Mouse (Mus musculus) lung, adult 2 months (tissue): Measurements from ENCODE around the gene Gm10320. TPM values are rescaled to one million over a fixed set of nuclear protein-coding genes. Genes with fewer than 3 reads are reported as not detected.

Experiments used
- DNase-seq: peaks from one replicate; pipeline ENCODE4 v3.0.0; 2022
- H3K4me1 ChIP-seq: fragments of 200-500 bp; 2 replicates; pipeline ENCODE4 v1.6.1; 2011; ENCODE audit warnings: low read length; ENCODE audit not compliant: control insufficient read depth, insufficient read depth
- H3K4me3 ChIP-seq: fragments of 200-500 bp; replicated peaks from 2 replicates; pipeline ENCODE3; 2011; ENCODE audit warnings: low read depth, mild to moderate bottlenecking, control low read depth, low read length; ENCODE audit errors: extremely low read depth
- CTCF ChIP-seq: fragments of 200-500 bp; IDR thresholded peaks from 2 replicates; pipeline ENCODE4 v1.5.1; 2011; ENCODE audit warnings: mild to moderate bottlenecking, low read length, control low read depth; ENCODE audit not compliant: insufficient read depth
- POLR2A ChIP-seq: fragments of 200-500 bp; IDR thresholded peaks from 2 replicates; pipeline ENCODE4 v1.6.1; 2011; ENCODE audit warnings: low read depth, mild to moderate bottlenecking, control low read depth, low read length, borderline replicate concordance; ENCODE audit errors: extremely low read depth
- WGBS: fragments of 180-500 bp; shearing (Covaris S2); methylation state at CpG from one replicate; pipeline ENCODE4 v1.1.7; 2018; 5-methylcytosine and 5-hydroxymethylcytosine counted together
- polyA plus RNA-seq: library from polyadenylated mRNA; depleted of rRNA; stranded (reverse); fragments of >200 nt; gene quantifications from 2 replicates; pipeline ENCODE4 v1.2.3, GENCODE M21; 2012

The Gm10320 gene
- polyA plus RNA-seq, 1 experiment = 0.52 TPM

DNA sequence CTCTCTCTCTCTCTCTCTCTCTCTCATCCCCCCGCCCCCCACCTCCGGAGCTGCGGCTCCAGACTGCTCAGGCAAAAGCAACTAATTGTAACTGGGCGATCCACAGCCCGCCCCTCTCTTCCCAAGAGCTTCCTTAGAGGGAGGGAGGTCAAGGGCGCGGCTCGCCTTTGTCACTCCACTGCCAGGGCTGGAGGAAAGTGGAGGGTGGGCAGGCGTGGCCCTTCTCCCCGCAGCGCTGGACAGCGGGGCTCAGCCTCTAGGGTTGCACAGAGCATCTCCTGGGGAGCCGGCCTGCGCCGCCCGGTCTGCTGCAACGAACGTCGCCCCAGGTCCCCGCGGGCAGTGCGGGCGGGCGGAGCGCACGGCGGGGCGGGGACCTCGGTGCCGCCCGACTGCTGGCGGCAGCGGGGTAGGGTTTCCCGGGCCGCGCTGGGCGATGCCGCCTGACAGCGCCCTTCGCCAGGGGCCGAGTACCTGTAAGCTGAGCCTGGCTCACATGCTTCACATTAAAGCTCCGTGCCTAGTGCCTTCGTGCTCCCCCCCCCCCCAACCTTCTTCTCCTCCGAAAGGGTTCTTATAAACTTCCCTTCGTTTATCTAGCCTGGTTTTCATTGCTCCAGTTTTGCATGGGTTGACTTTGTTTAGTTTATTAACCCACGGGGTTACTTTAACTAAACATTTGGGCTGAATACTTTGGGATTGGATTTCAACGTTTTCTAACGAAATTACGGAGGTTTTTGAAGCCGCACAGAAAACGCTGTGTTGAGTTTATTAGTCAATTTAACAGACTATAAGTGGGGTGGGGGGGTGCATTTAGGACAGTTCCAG is 13.1 kb upstream of the Gm10320 start:
- TF ChIP-seq POLR2A (no peak), CTCF (no peak)
- WGBS = 2% methylated on average over 48 of the region's 51 CpGs
- Histone ChIP-seq H3K4me3 (no peak overlapping the region), H3K4me1 (peaks cover 4% of the 10 kb centered on the region; the same call in 1 of the 2 replicates)
- no peak for DNase-seq

DNA sequence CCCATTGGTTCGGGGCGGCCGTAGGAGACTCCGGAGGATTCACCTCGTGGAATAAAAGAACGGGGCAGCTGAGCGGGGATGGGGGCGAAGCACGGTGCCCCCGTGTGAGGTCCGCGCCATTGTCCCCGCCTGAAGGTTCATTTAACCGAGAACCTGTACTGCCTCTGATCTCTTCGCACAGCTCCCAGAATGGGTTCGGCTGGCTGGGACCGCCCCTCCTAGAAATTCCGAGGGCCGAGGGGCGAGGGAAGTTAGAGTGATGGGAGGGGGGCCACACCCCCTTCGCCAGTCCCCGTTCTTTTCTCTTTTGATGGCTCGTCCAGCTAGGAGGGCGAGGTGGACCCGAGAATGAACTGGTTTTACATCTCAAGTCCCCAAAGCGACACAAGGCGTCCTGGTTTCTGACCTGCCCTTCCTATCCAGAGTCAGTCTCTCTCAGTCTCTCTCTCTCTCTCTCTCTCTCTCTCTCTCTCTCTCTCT is 12.4 kb upstream of the Gm10320 start:
- DNase-seq = no peak
- WGBS = 5% methylated on average over 27 of the region's 27 CpGs
- Histone ChIP-seq H3K4me1 (peaks cover 4% of the 10 kb centered on the region; the same call in 1 of the 2 replicates), H3K4me3 (no peak overlapping the region)
- no peak for TF ChIP-seq POLR2A
- TF ChIP-seq CTCF = no peak

DNA sequence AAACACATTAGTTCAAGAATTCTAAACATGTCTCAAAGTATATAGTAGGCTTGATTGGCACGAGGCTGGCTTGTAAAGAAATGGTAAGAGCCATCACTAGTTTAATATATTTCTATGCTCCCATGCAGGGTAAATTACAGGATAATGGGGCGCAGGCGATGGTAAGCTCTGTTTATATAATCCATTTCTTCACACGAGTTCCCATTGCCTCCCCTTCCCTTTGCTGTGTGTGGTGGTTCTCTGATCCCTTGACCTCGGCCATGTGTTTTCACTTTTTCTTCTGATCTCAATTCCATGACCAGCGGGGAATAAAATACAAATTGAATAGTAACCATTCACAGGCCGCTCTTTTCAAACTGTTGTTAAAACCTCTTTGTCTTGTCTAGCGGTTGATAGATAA is 11.8 kb upstream of the Gm10320 start:
- TF ChIP-seq POLR2A = no peak
- no peak for TF ChIP-seq CTCF
- Histone ChIP-seq H3K4me3 (no peak overlapping the region), H3K4me1 (peaks cover 4% of the 10 kb centered on the region; the same call in 1 of the 2 replicates)
- DNase-seq = no peak
- 7% methylated on average over 8 of the region's 8 CpGs for WGBS

DNA sequence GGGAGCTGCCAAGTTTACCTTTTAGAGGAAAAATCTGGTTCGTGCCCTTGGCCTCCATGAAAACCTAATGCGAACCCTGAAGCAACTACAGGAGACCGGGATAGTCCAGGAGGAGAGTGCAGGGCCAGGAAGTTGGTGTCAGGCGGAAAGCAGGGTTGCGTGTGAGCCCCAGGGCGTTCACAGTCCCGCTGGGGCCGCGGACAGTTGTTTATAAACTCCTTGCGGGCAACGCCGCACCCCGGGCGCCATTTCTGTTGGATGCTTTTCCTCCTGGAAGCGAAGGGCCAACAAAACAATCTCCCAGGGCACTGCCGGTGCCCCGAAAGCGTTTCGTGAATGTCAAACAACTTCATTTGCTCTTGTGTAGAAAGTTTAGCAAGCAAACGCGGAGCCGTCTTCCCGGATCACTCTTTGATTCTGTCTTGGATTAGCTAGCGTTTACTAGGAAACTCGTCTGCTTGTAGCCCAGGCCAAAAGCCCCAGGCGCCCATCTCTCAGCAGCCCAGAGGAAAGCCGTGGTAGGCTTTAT is 11.1 kb upstream of the Gm10320 start:
- 5% methylated on average over 27 of the region's 27 CpGs for WGBS
- TF ChIP-seq POLR2A (no peak), CTCF (no peak)
- no peak overlapping the region for H3K4me3 ChIP-seq
- peaks cover 4% of the 10 kb centered on the region; the same call in 1 of the 2 replicates for H3K4me1 ChIP-seq
- DNase-seq = no peak

- WGBS = 9% methylated on average over 16 of the region's 16 CpGs
- TF ChIP-seq POLR2A (no peak), CTCF (no peak)
- Histone ChIP-seq H3K4me1 (peaks cover 4% of the 10 kb centered on the region; the same call in 1 of the 2 replicates), H3K4me3 (no peak overlapping the region)
- DNase-seq = no peak
Measured at GRCm38 (mm10) chr13:98502236-98502812, 10.5 kb upstream of the Gm10320 start.

DNA sequence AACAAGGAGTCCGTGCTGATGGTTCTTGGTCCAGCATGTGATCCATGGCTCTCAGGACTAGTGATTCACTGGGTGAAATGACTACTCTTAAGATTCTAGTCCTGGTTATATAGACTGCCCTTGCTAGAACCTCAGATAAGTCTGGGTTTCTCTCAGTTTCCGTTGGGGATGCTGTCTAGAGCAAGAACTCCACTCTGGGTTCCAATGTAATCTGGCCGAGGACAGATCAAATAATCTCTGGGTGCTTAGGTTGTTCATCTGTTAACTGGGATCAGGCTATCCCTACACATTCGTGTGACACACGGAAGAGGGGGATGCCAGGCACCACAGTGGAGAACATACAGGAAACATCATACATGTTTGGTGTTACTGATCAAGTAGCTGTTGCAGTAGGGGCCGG is 9.5 kb upstream of the Gm10320 start:
- WGBS = 15% methylated on average over 6 of the region's 6 CpGs
- H3K4me3 ChIP-seq = no peak overlapping the region
- H3K4me1 ChIP-seq = peaks cover 4% of the 10 kb centered on the region; the same call in 1 of the 2 replicates
- TF ChIP-seq CTCF = no peak
- no peak for TF ChIP-seq POLR2A
- no peak for DNase-seq

DNA sequence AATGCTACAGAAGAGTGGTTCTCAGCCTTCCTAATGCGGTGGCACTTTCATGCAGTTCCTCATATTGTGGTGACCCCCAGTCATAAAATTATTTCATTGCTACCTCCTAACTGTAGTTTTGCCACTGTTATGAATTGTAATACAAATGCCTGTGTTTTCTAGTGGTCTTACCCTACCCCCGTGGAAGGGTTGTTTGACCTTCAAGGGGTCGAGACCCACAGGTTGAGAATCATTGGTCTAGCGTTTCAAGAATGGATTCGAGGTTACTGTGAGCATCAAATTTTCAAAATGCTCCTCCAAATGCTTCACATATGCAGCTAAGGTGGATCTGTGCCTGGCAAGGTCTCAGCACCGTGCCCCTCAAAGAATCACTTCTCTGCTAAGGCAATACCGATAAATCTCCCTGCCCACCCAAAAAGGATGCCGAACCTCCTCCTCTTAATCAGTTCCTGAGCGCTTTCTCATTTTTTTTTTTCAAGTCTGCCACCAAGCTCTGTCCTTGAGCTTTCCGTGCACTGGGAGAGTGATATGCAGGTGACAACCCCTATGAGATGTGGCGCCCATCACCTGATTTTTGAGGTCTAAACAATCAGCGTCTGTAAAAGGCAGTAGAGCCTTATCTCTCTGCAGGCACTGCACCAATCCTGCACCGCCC is 8.8 kb upstream of the Gm10320 start:
- H3K4me1 ChIP-seq = peaks cover 4% of the 10 kb centered on the region; the same call in 1 of the 2 replicates
- no peak overlapping the region for H3K4me3 ChIP-seq
- 37% methylated on average over 13 of the region's 13 CpGs for WGBS
- no peak for DNase-seq
- TF ChIP-seq POLR2A (no peak), CTCF (no peak)

GRCm38 (mm10) chr13:98498561-98498960 is 6.8 kb upstream of the Gm10320 start:
- Histone ChIP-seq H3K4me3 (no peak overlapping the region), H3K4me1 (no peaks in the 10 kb centered on the region)
- WGBS = 64% methylated on average over 5 of the region's 5 CpGs
- DNase-seq = no peak
- TF ChIP-seq POLR2A = no peak
- TF ChIP-seq CTCF = no peak

GRCm38 (mm10) chr13:98498080-98498479 is 6.3 kb upstream of the Gm10320 start:
- no peak for DNase-seq
- Histone ChIP-seq H3K4me1 (no peaks in the 10 kb centered on the region), H3K4me3 (no peak overlapping the region)
- TF ChIP-seq CTCF (no peak), POLR2A (no peak)
- 42% methylated on average over 11 of the region's 11 CpGs for WGBS
